Mouse (Mus musculus): ENCODE results near the gene Rcbtb1. TPM values are rescaled to one million over a fixed set of nuclear protein-coding genes. Genes with fewer than 3 reads are reported as not detected.

Rcbtb1 gene
- polyA plus RNA-seq (2015; fragmentation: Illumina TruSeq; extraction: RNeasy Lipid Tissue Mini Kit (QIAGEN cat#74804); ENCODE audit: low read depth, low replicate concordance): 32.7 TPM

GRCm38 (mm10) chr14:59200711-59201603 is at the start of gene Rcbtb1:
Rcbtb1 (plus strand) TSS chr14:59201209.

GRCm38 (mm10) chr14:59178649-59179048 is 22.4 kb upstream of the Rcbtb1 start, which contains the start of gene Gm5142:
Gm5142 (minus strand) TSS chr14:59178749.

GRCm38 (mm10) chr14:59260056-59260455 is 59.0 kb downstream of the Rcbtb1 start, which contains the start of gene Gm6904:
Gm6904 (minus strand) TSS chr14:59260216.

Other genes with a start within 250 kb of the Rcbtb1 start
- not detected for gene 1700129C05Rik, start 58.3 kb upstream of the Rcbtb1 start, polyA plus RNA-seq (2015; fragmentation: Illumina TruSeq; extraction: RNeasy Lipid Tissue Mini Kit (QIAGEN cat#74804); ENCODE audit: low read depth, low replicate concordance)
- not detected for gene Gm5142, start 22.5 kb upstream of the Rcbtb1 start, polyA plus RNA-seq (2015; fragmentation: Illumina TruSeq; extraction: RNeasy Lipid Tissue Mini Kit (QIAGEN cat#74804); ENCODE audit: low read depth, low replicate concordance)
- not detected for gene Gm6904, start 59.0 kb downstream of the Rcbtb1 start, polyA plus RNA-seq (2015; fragmentation: Illumina TruSeq; extraction: RNeasy Lipid Tissue Mini Kit (QIAGEN cat#74804); ENCODE audit: low read depth, low replicate concordance)
- not detected for gene Phf11a, start 96.3 kb downstream of the Rcbtb1 start, polyA plus RNA-seq (2015; fragmentation: Illumina TruSeq; extraction: RNeasy Lipid Tissue Mini Kit (QIAGEN cat#74804); ENCODE audit: low read depth, low replicate concordance)
- not detected for gene Phf11b, start 140.1 kb downstream of the Rcbtb1 start, polyA plus RNA-seq (2015; fragmentation: Illumina TruSeq; extraction: RNeasy Lipid Tissue Mini Kit (QIAGEN cat#74804); ENCODE audit: low read depth, low replicate concordance)
- 1.1 TPM for gene Phf11d, start 164.3 kb downstream of the Rcbtb1 start, polyA plus RNA-seq (2015; fragmentation: Illumina TruSeq; extraction: RNeasy Lipid Tissue Mini Kit (QIAGEN cat#74804); ENCODE audit: low read depth, low replicate concordance)
- gene Phf11c, start 194.2 kb downstream of the Rcbtb1 start, polyA plus RNA-seq (2015; fragmentation: Illumina TruSeq; extraction: RNeasy Lipid Tissue Mini Kit (QIAGEN cat#74804); ENCODE audit: low read depth, low replicate concordance): 0.52 TPM
- 6.0 TPM for gene Setdb2, start 239.7 kb downstream of the Rcbtb1 start, polyA plus RNA-seq (2015; fragmentation: Illumina TruSeq; extraction: RNeasy Lipid Tissue Mini Kit (QIAGEN cat#74804); ENCODE audit: low read depth, low replicate concordance)
- gene Cab39l, start 239.8 kb downstream of the Rcbtb1 start, polyA plus RNA-seq (2015; fragmentation: Illumina TruSeq; extraction: RNeasy Lipid Tissue Mini Kit (QIAGEN cat#74804); ENCODE audit: low read depth, low replicate concordance): 41.6 TPM